Mouse (Mus musculus): Measurements from ENCODE around the gene Kbtbd3. TPM values are rescaled to one million over a fixed set of nuclear protein-coding genes. Genes with fewer than 3 reads are reported as not detected.
A peak's percentile ranks its signal among the peaks of the same experiment; 100 is the strongest.

The Kbtbd3 gene
- total RNA-seq, 1 experiment, result 1.5 TPM

GRCm38 (mm10) chr9:4310706-4311105 lies 1.1 kb downstream of the Kbtbd3 start:
- peaks cover 1% of the 10 kb centered on the region; the same call in 1 of the 2 replicates for H3K36me3 ChIP-seq (ENCODE audit: control insufficient read depth, insufficient read depth, low read length, poor library complexity, severe bottlenecking)
- TF ChIP-seq MAFK (IDR thresholded peaks at IDR 0.05; ENCODE audit: insufficient read depth, low read depth, low read length) (no peak), CHD2 (IDR thresholded peaks at IDR 0.05; ENCODE audit: low read depth, low read length) (no peak), ZC3H11A (IDR thresholded peaks at IDR 0.05; ENCODE audit: borderline replicate concordance, low read depth, low read length) (no peak)
- H3K4me3 ChIP-seq (ENCODE audit: insufficient read depth in 1 of 2, low read depth in 1 of 2, low read length in 2 of 2, poor library complexity in 1 of 2, severe bottlenecking in 1 of 2), result peak overlapping the region; percentile 89 to 91
- DNase-seq (ENCODE audit: low read depth, low spot score), result no peak
- H3K9ac ChIP-seq (ENCODE audit: insufficient read depth, low read depth, low read length, poor library complexity, severe bottlenecking), result no peak overlapping the region
- H3K4me1 ChIP-seq (ENCODE audit: control insufficient read depth in 2 of 2, insufficient read depth in 2 of 2, low read length in 2 of 2, poor library complexity in 1 of 2), result peaks cover 0 to 2% of the 10 kb centered on the region in 2 experiments; a peak in 1 of 4 replicates
- no peaks in the 10 kb centered on the region for H3K9me3 ChIP-seq (ENCODE audit: control insufficient read depth, insufficient read depth, low read depth, low read length)
- H3K27ac ChIP-seq (ENCODE audit: insufficient read depth, low read depth, low read length, poor library complexity, severe bottlenecking), result no peak overlapping the region
- in situ Hi-C loops (cut with MboI; ENCODE audit: low sequenced_read_pairs in 2 of 2, unreplicated experiment in 2 of 2), result no loop called here

GRCm38 (mm10) chr9:4311162-4311561 lies 1.5 kb downstream of the Kbtbd3 start:
- Histone ChIP-seq H3K4me1 (ENCODE audit: control insufficient read depth in 2 of 2, insufficient read depth in 2 of 2, low read length in 2 of 2, poor library complexity in 1 of 2) (peaks cover 0 to 2% of the 10 kb centered on the region in 2 experiments; a peak in 1 of 4 replicates), H3K4me3 (ENCODE audit: insufficient read depth in 1 of 2, low read depth in 1 of 2, low read length in 2 of 2, poor library complexity in 1 of 2, severe bottlenecking in 1 of 2) (peak overlapping the region in 1 of 2 experiments; percentile 91; a peak in 2 of 4 replicates), H3K9ac (ENCODE audit: insufficient read depth, low read depth, low read length, poor library complexity, severe bottlenecking) (no peak overlapping the region), H3K9me3 (ENCODE audit: control insufficient read depth, insufficient read depth, low read depth, low read length) (no peaks in the 10 kb centered on the region), H3K36me3 (ENCODE audit: control insufficient read depth, insufficient read depth, low read length, poor library complexity, severe bottlenecking) (no peaks in the 10 kb centered on the region), H3K27ac (ENCODE audit: insufficient read depth, low read depth, low read length, poor library complexity, severe bottlenecking) (no peak overlapping the region)
- no peak for TF ChIP-seq HCFC1 (IDR thresholded peaks at IDR 0.05; ENCODE audit: borderline replicate concordance, insufficient read depth, low read length)
- TF ChIP-seq MAFK (IDR thresholded peaks at IDR 0.05; ENCODE audit: insufficient read depth, low read depth, low read length), result no peak
- TF ChIP-seq ZC3H11A (IDR thresholded peaks at IDR 0.05; ENCODE audit: borderline replicate concordance, low read depth, low read length), result no peak
- TF ChIP-seq CHD2 (IDR thresholded peaks at IDR 0.05; ENCODE audit: low read depth, low read length), result no peak
- no peak for TF ChIP-seq ZNF384 (IDR thresholded peaks at IDR 0.05; ENCODE audit: low read depth, low read length)
- DNase-seq (ENCODE audit: low read depth, low spot score), result no peak
- in situ Hi-C loops (cut with MboI; ENCODE audit: low sequenced_read_pairs in 2 of 2, unreplicated experiment in 2 of 2), result no loop called here

DNA sequence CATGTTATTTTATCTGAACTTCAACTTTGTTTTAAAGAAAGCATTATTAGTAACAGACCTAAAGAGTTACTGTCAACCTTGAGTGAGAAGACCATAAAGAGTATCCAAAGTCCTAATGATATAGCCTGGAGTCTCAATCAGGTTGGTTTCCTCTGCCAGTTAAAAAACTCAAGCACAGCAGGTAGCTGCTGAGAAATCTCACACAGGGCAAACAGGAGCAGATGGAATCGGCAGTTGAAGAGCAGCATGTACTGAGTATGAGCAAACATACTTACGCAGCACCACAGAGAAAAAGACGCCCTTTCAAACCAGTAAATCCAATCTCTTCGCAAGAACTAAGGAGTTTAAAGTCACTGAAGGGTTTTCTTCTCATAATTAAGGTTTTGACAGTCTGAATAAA lies 4.3 kb downstream of the Kbtbd3 start:
- no peak for TF ChIP-seq ZC3H11A (IDR thresholded peaks at IDR 0.05; ENCODE audit: borderline replicate concordance, low read depth, low read length)
- Histone ChIP-seq H3K9ac (ENCODE audit: insufficient read depth, low read depth, low read length, poor library complexity, severe bottlenecking) (no peak overlapping the region), H3K27ac (ENCODE audit: insufficient read depth, low read depth, low read length, poor library complexity, severe bottlenecking) (no peak overlapping the region), H3K36me3 (ENCODE audit: control insufficient read depth, insufficient read depth, low read length, poor library complexity, severe bottlenecking) (no peaks in the 10 kb centered on the region), H3K9me3 (ENCODE audit: control insufficient read depth, insufficient read depth, low read depth, low read length) (no peaks in the 10 kb centered on the region), H3K4me3 (ENCODE audit: insufficient read depth in 1 of 2, low read depth in 1 of 2, low read length in 2 of 2, poor library complexity in 1 of 2, severe bottlenecking in 1 of 2) (no peak overlapping the region), H3K4me1 (ENCODE audit: control insufficient read depth in 2 of 2, insufficient read depth in 2 of 2, low read length in 2 of 2, poor library complexity in 1 of 2) (no peaks in the 10 kb centered on the region; a peak in 1 of 4 replicates)
- in situ Hi-C loops (cut with MboI; ENCODE audit: low sequenced_read_pairs in 2 of 2, unreplicated experiment in 2 of 2), result no loop called here
- DNase-seq (ENCODE audit: low read depth, low spot score), result no peak

- no peak for TF ChIP-seq HCFC1 (IDR thresholded peaks at IDR 0.05; ENCODE audit: borderline replicate concordance, insufficient read depth, low read length)
- no peak for TF ChIP-seq MAFK (IDR thresholded peaks at IDR 0.05; ENCODE audit: insufficient read depth, low read depth, low read length)
- no peak for TF ChIP-seq ZC3H11A (IDR thresholded peaks at IDR 0.05; ENCODE audit: borderline replicate concordance, low read depth, low read length)
- no peak for TF ChIP-seq ZNF384 (IDR thresholded peaks at IDR 0.05; ENCODE audit: low read depth, low read length)
- no peak for TF ChIP-seq CHD2 (IDR thresholded peaks at IDR 0.05; ENCODE audit: low read depth, low read length)
- Histone ChIP-seq H3K4me3 (ENCODE audit: insufficient read depth in 1 of 2, low read depth in 1 of 2, low read length in 2 of 2, poor library complexity in 1 of 2, severe bottlenecking in 1 of 2) (no peak overlapping the region), H3K4me1 (ENCODE audit: control insufficient read depth in 2 of 2, insufficient read depth in 2 of 2, low read length in 2 of 2, poor library complexity in 1 of 2) (no peaks in the 10 kb centered on the region; a peak in 1 of 4 replicates), H3K9me3 (ENCODE audit: control insufficient read depth, insufficient read depth, low read depth, low read length) (no peaks in the 10 kb centered on the region), H3K36me3 (ENCODE audit: control insufficient read depth, insufficient read depth, low read length, poor library complexity, severe bottlenecking) (no peaks in the 10 kb centered on the region), H3K9ac (ENCODE audit: insufficient read depth, low read depth, low read length, poor library complexity, severe bottlenecking) (no peak overlapping the region), H3K27ac (ENCODE audit: insufficient read depth, low read depth, low read length, poor library complexity, severe bottlenecking) (no peak overlapping the region)
- in situ Hi-C loops (cut with MboI; ENCODE audit: low sequenced_read_pairs in 2 of 2, unreplicated experiment in 2 of 2), result no loop called here
- DNase-seq (ENCODE audit: low read depth, low spot score), result no peak
These were observed 6.1 kb downstream of the Kbtbd3 start for GRCm38 (mm10) chr9:4315746-4316145.

DNA sequence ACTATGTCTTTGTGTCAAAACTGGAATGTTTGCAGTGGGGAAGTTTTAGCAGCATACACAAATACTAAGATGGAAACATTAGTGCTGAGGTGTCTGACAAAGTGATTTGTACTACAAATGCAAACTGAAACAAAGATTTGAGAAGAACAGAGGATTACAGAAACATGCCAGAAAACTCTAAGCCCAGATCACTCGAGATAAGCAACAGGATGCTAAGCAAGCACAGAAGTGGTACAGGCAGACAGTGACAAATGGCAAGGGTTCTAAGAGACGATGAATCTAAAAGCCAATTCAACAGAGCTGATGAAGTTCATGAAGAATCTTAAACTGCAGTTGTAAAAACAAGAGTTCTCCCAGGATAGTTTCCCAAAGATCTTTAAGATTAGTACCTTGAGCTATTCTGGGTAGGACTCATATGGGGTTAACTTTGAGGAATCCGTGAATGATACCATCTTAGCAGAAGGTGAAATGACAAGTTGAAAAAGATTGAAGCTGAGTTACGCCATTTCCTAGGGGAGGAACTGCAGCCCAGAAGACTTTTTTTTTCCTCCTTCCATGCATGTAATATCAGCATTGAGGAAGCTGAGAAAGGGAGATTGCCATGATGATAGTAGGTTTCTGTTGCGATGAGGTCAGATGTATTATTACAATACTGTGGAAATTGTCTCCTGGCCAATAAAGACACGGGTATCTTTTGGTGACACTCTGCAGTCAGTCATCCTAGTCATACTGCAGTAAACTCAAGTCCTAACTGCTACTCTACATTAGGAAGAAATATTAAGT lies 9.5 kb downstream of the Kbtbd3 start:
- Histone ChIP-seq H3K9ac (ENCODE audit: insufficient read depth, low read depth, low read length, poor library complexity, severe bottlenecking) (no peak overlapping the region), H3K4me3 (ENCODE audit: insufficient read depth in 1 of 2, low read depth in 1 of 2, low read length in 2 of 2, poor library complexity in 1 of 2, severe bottlenecking in 1 of 2) (no peak overlapping the region), H3K4me1 (ENCODE audit: control insufficient read depth in 2 of 2, insufficient read depth in 2 of 2, low read length in 2 of 2, poor library complexity in 1 of 2) (no peaks in the 10 kb centered on the region), H3K27ac (ENCODE audit: insufficient read depth, low read depth, low read length, poor library complexity, severe bottlenecking) (no peak overlapping the region), H3K9me3 (ENCODE audit: control insufficient read depth, insufficient read depth, low read depth, low read length) (no peaks in the 10 kb centered on the region), H3K36me3 (ENCODE audit: control insufficient read depth, insufficient read depth, low read length, poor library complexity, severe bottlenecking) (no peaks in the 10 kb centered on the region)
- no peak for TF ChIP-seq ZC3H11A (IDR thresholded peaks at IDR 0.05; ENCODE audit: borderline replicate concordance, low read depth, low read length)
- no peak for TF ChIP-seq CHD2 (IDR thresholded peaks at IDR 0.05; ENCODE audit: low read depth, low read length)
- no peak for TF ChIP-seq ZNF384 (IDR thresholded peaks at IDR 0.05; ENCODE audit: low read depth, low read length)
- TF ChIP-seq HCFC1 (IDR thresholded peaks at IDR 0.05; ENCODE audit: borderline replicate concordance, insufficient read depth, low read length), result no peak
- TF ChIP-seq MAFK (IDR thresholded peaks at IDR 0.05; ENCODE audit: insufficient read depth, low read depth, low read length), result no peak
- DNase-seq (ENCODE audit: low read depth, low spot score), result no peak
- in situ Hi-C loops (cut with MboI; ENCODE audit: low sequenced_read_pairs in 2 of 2, unreplicated experiment in 2 of 2), result no loop called here
